Mouse (Mus musculus): ENCODE data around the gene Spata9. TPM values are rescaled to one million over a fixed set of nuclear protein-coding genes. Genes with fewer than 3 reads are reported as not detected.
"Not testable (repeated sequence)": the region's sequence is repeated elsewhere in the genome, so short reads cannot be mapped to it uniquely, and the experiment has no call there.

Gene Spata9
- not detected in 2 replicates for total RNA-seq (2017)

- ATAC-seq (ENCODE audit: extremely low read depth, insufficient number of reproducible peaks, low FRiP score, poor library complexity, severe bottlenecking) = no peak
These were observed at the start of gene Spata9 for GRCm38 (mm10) chr13:75966850-75967249. Spata9 (plus strand) TSS chr13:75967150.

GRCm38 (mm10) chr13:75927951-75928350, 39.0 kb upstream of the Spata9 start:
- ATAC-seq (ENCODE audit: extremely low read depth, insufficient number of reproducible peaks, low FRiP score, poor library complexity, severe bottlenecking) = no peak

GRCm38 (mm10) chr13:75929071-75929470, 37.9 kb upstream of the Spata9 start:
- not testable (repeated sequence) for ATAC-seq (ENCODE audit: extremely low read depth, insufficient number of reproducible peaks, low FRiP score, poor library complexity, severe bottlenecking)

GRCm38 (mm10) chr13:75930023-75930422, 36.9 kb upstream of the Spata9 start:
- ATAC-seq (ENCODE audit: extremely low read depth, insufficient number of reproducible peaks, low FRiP score, poor library complexity, severe bottlenecking) = no peak

GRCm38 (mm10) chr13:75930660-75931059, 36.3 kb upstream of the Spata9 start:
- ATAC-seq (ENCODE audit: extremely low read depth, insufficient number of reproducible peaks, low FRiP score, poor library complexity, severe bottlenecking) = no peak

- ATAC-seq (ENCODE audit: extremely low read depth, insufficient number of reproducible peaks, low FRiP score, poor library complexity, severe bottlenecking) = no peak
These were observed 35.9 kb upstream of the Spata9 start for GRCm38 (mm10) chr13:75931073-75931472.

- no peak for ATAC-seq (ENCODE audit: extremely low read depth, insufficient number of reproducible peaks, low FRiP score, poor library complexity, severe bottlenecking)
These were observed 33.7 kb upstream of the Spata9 start for GRCm38 (mm10) chr13:75933287-75933686.

- ATAC-seq (ENCODE audit: extremely low read depth, insufficient number of reproducible peaks, low FRiP score, poor library complexity, severe bottlenecking) = no peak
These were observed 28.1 kb upstream of the Spata9 start for GRCm38 (mm10) chr13:75938866-75939265.

GRCm38 (mm10) chr13:75940791-75941517, 26.0 kb upstream of the Spata9 start:
- no peak for ATAC-seq (ENCODE audit: extremely low read depth, insufficient number of reproducible peaks, low FRiP score, poor library complexity, severe bottlenecking)

- no peak for ATAC-seq (ENCODE audit: extremely low read depth, insufficient number of reproducible peaks, low FRiP score, poor library complexity, severe bottlenecking)
These were observed 25.2 kb upstream of the Spata9 start for GRCm38 (mm10) chr13:75941518-75942295.

- ATAC-seq (ENCODE audit: extremely low read depth, insufficient number of reproducible peaks, low FRiP score, poor library complexity, severe bottlenecking) = no peak
These were observed 24.2 kb upstream of the Spata9 start for GRCm38 (mm10) chr13:75942731-75943130.

- peak; percentile 39; the same call in 1 of the 2 replicates for ATAC-seq (ENCODE audit: extremely low read depth, insufficient number of reproducible peaks, low FRiP score, poor library complexity, severe bottlenecking)
These were observed 23.5 kb upstream of the Spata9 start, which contains the start of gene Rhobtb3 for GRCm38 (mm10) chr13:75943189-75944043. Rhobtb3 (minus strand) TSS chr13:75943925.

- ATAC-seq (ENCODE audit: extremely low read depth, insufficient number of reproducible peaks, low FRiP score, poor library complexity, severe bottlenecking) = no peak
These were observed 22.7 kb upstream of the Spata9 start for GRCm38 (mm10) chr13:75944044-75944820.

- ATAC-seq (ENCODE audit: extremely low read depth, insufficient number of reproducible peaks, low FRiP score, poor library complexity, severe bottlenecking) = no peak
These were observed 16.7 kb upstream of the Spata9 start for GRCm38 (mm10) chr13:75950295-75950694.

GRCm38 (mm10) chr13:75955357-75955992, 11.5 kb upstream of the Spata9 start:
- no peak for ATAC-seq (ENCODE audit: extremely low read depth, insufficient number of reproducible peaks, low FRiP score, poor library complexity, severe bottlenecking)

- ATAC-seq (ENCODE audit: extremely low read depth, insufficient number of reproducible peaks, low FRiP score, poor library complexity, severe bottlenecking) = no peak
These were observed 7.5 kb downstream of the Spata9 start for GRCm38 (mm10) chr13:75974481-75974880.

GRCm38 (mm10) chr13:75975629-75976028, 8.7 kb downstream of the Spata9 start:
- ATAC-seq (ENCODE audit: extremely low read depth, insufficient number of reproducible peaks, low FRiP score, poor library complexity, severe bottlenecking) = no peak

- ATAC-seq (ENCODE audit: extremely low read depth, insufficient number of reproducible peaks, low FRiP score, poor library complexity, severe bottlenecking) = no peak
These were observed 9.3 kb downstream of the Spata9 start for GRCm38 (mm10) chr13:75976218-75976617.

All from neutrophil, adult 5-6 weeks (primary cell).